Mouse (Mus musculus): ENCODE data around the gene Bcl11a. TPM values are rescaled to one million over a fixed set of nuclear protein-coding genes. Genes with fewer than 3 reads are reported as not detected.

Gene Bcl11a
- total and polyA plus RNA-seq, 3 experiments, result 37.0 to 112 (median 83.8) TPM

DNA sequence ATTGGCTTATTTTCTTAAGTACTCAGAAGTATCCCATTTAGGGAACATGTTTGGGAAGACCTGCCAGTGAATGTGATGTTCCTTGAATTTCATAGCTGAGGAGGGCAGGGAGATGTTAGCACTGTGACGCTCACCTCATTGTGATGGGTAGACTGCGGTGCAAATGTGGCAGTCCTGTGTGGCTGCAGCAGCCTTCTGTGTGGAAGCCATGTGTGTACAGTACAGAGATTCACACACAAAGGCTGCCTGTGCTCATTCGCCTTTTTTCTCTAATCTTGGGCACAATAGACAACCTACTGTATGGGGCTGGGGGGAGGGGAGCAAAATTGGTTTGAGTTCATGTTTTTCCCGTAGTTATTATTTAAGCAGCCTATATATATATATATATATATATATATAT, 6.7 kb downstream of the Bcl11a start:
- H3K4me3 ChIP-seq (ENCODE audit: control insufficient read depth in 1 of 2, insufficient read depth in 1 of 2, low read depth in 2 of 2, low read length in 2 of 2), result peak overlapping the region in 1 of 2 experiments; percentile 10; a peak in 2 of 4 replicates
- peak overlapping the region; percentile 27 for H3K27ac ChIP-seq (ENCODE audit: control insufficient read depth, low read depth, low read length)
- peaks cover 9 to 18% of the 10 kb centered on the region in 2 experiments for H3K4me1 ChIP-seq (ENCODE audit: control insufficient read depth in 1 of 2, insufficient read depth in 2 of 2, low read length in 2 of 2)
- H3K9me3 ChIP-seq (replicated peaks; ENCODE audit: insufficient read depth, low read length), result no peaks in the 10 kb centered on the region
- TF ChIP-seq MAX (IDR thresholded peaks at IDR 0.05; ENCODE audit: low read length) (no peak), TBP (IDR thresholded peaks at IDR 0.05; ENCODE audit: low read depth, low read length) (no peak), NRF1 (IDR thresholded peaks at IDR 0.05; ENCODE audit: insufficient read depth, low read depth, low read length, poor library complexity, severe bottlenecking) (no peak), UBTF (IDR thresholded peaks at IDR 0.05; ENCODE audit: borderline replicate concordance, insufficient read depth, low read depth, low read length) (no peak), BHLHE40 (IDR thresholded peaks at IDR 0.05; ENCODE audit: borderline replicate concordance, low read depth, low read length) (no peak), ZC3H11A (IDR thresholded peaks at IDR 0.05; ENCODE audit: low read depth, low read length) (no peak), ETS1 (IDR thresholded peaks at IDR 0.05; ENCODE audit: low read depth, low read length) (no peak), POLR2A (IDR thresholded peaks at IDR 0.05; ENCODE audit: control insufficient read depth in 1 of 2, insufficient read depth in 1 of 2, low read depth in 1 of 2, low read length in 2 of 2, poor library complexity in 1 of 2) (0 out of 4 replicates have a peak, but pooled peaks of 1 of the 2 experiments have one; percentile 22)
- no peaks in the 10 kb centered on the region for H3K27me3 ChIP-seq (ENCODE audit: control insufficient read depth in 1 of 2, insufficient read depth in 2 of 2, low read length in 2 of 2)
- peaks cover 93% of the 10 kb centered on the region for H3K79me2 ChIP-seq (ENCODE audit: control insufficient read depth, insufficient read depth, low read length, poor library complexity)
- DNase-seq (ENCODE audit: low read depth, low spot score), result peak; percentile 38
- peaks cover 43 to 59% of the 10 kb centered on the region in 2 experiments for H3K36me3 ChIP-seq (ENCODE audit: control insufficient read depth in 1 of 2, insufficient read depth in 2 of 2, low read length in 2 of 2)
- H3K9ac ChIP-seq (ENCODE audit: control insufficient read depth, low read depth, low read length, poor library complexity, severe bottlenecking), result peak overlapping the region; percentile 45; the same call in 1 of the 2 replicates

DNA sequence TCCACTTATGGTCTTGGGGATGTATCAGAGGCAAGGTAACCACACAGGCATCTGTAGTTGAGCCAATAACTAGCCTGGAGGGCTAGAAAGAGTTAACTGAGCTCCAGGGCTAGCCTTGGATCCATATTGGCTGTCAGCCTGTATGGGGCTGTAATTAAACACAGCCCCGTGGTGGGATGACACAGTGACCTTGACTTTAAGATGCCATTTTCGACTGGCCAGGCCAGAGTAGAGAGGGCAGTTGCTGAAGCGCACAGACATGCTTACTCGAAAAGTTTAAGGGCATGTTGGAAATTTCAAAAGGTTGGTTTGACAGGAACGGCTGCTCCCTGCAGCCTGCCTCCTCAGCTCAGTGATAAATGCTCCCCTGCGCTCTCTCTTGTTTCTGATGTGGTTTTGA, 8.1 kb downstream of the Bcl11a start:
- H3K79me2 ChIP-seq (ENCODE audit: control insufficient read depth, insufficient read depth, low read length, poor library complexity), result peaks cover 91% of the 10 kb centered on the region
- peak; percentile 33 for DNase-seq (ENCODE audit: low read depth, low spot score)
- no peak for TF ChIP-seq ZMIZ1 (IDR thresholded peaks at IDR 0.05; ENCODE audit: low read depth, low read length)
- TF ChIP-seq CTCF (IDR thresholded peaks at IDR 0.05 in 2 of 3, conservative IDR thresholded peaks at IDR 0.05 in 1 of 3; ENCODE audit: control insufficient read depth in 1 of 3, insufficient read depth in 1 of 3, low read depth in 2 of 3, low read length in 3 of 3, poor library complexity in 1 of 3, severe bottlenecking in 1 of 3), result no peak
- no peak for TF ChIP-seq GABPA (IDR thresholded peaks at IDR 0.05; ENCODE audit: low read depth, low read length)
- peak; percentile 33; the same call in 1 of the 2 replicates for TF ChIP-seq MXI1 (IDR thresholded peaks at IDR 0.05; ENCODE audit: low read depth, low read length)
- H3K4me3 ChIP-seq (ENCODE audit: control insufficient read depth in 1 of 2, insufficient read depth in 1 of 2, low read depth in 2 of 2, low read length in 2 of 2), result no peak overlapping the region
- H3K4me1 ChIP-seq (ENCODE audit: control insufficient read depth in 1 of 2, insufficient read depth in 2 of 2, low read length in 2 of 2), result peaks cover 9 to 18% of the 10 kb centered on the region in 2 experiments
- no peak overlapping the region for H3K9ac ChIP-seq (ENCODE audit: control insufficient read depth, low read depth, low read length, poor library complexity, severe bottlenecking)
- no peaks in the 10 kb centered on the region for H3K9me3 ChIP-seq (replicated peaks; ENCODE audit: insufficient read depth, low read length)
- no peak overlapping the region for H3K27ac ChIP-seq (ENCODE audit: control insufficient read depth, low read depth, low read length)
- H3K36me3 ChIP-seq (ENCODE audit: control insufficient read depth in 1 of 2, insufficient read depth in 2 of 2, low read length in 2 of 2), result peaks cover 50 to 59% of the 10 kb centered on the region in 2 experiments
- H3K27me3 ChIP-seq (ENCODE audit: control insufficient read depth in 1 of 2, insufficient read depth in 2 of 2, low read length in 2 of 2), result no peaks in the 10 kb centered on the region

DNA sequence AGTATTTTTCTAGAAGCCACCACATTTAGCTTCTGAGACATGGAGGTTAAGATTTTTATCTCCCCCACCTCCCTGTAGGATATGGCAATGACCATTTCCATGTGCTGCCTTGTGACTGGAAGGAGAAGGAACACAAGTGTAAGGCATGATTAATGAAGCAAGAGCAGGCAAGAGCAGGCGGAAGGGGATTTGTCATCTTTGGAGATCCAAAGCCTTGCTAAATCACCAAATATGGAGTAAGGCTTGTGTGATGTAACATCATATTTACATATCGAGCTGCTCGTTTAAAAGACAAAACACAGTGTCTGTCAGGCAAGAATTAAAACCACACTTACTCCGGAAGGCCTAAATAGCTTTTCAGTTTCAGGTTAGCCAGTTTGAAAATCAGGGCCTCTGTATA, 9.2 kb downstream of the Bcl11a start:
- Histone ChIP-seq H3K27me3 (ENCODE audit: control insufficient read depth in 1 of 2, insufficient read depth in 2 of 2, low read length in 2 of 2) (no peaks in the 10 kb centered on the region), H3K36me3 (ENCODE audit: control insufficient read depth in 1 of 2, insufficient read depth in 2 of 2, low read length in 2 of 2) (peaks cover 58 to 65% of the 10 kb centered on the region in 2 experiments), H3K27ac (ENCODE audit: control insufficient read depth, low read depth, low read length) (no peak overlapping the region), H3K79me2 (ENCODE audit: control insufficient read depth, insufficient read depth, low read length, poor library complexity) (peaks cover 89% of the 10 kb centered on the region), H3K9me3 (replicated peaks; ENCODE audit: insufficient read depth, low read length) (no peaks in the 10 kb centered on the region), H3K4me1 (ENCODE audit: control insufficient read depth in 1 of 2, insufficient read depth in 2 of 2, low read length in 2 of 2) (peaks cover 9 to 18% of the 10 kb centered on the region in 2 experiments), H3K9ac (ENCODE audit: control insufficient read depth, low read depth, low read length, poor library complexity, severe bottlenecking) (no peak overlapping the region), H3K4me3 (ENCODE audit: control insufficient read depth in 1 of 2, insufficient read depth in 1 of 2, low read depth in 2 of 2, low read length in 2 of 2) (no peak overlapping the region)
- DNase-seq (ENCODE audit: low read depth, low spot score), result no peak
- TF ChIP-seq TCF12 (IDR thresholded peaks at IDR 0.05; ENCODE audit: low read depth, low read length), result no peak
- 0 out of 2 replicates have a peak, but pooled peaks have one; percentile 10 for TF ChIP-seq POLR2AphosphoS5 (IDR thresholded peaks at IDR 0.05; ENCODE audit: borderline replicate concordance, low read depth, low read length)
- TF ChIP-seq NRF1 (IDR thresholded peaks at IDR 0.05; ENCODE audit: insufficient read depth, low read depth, low read length, poor library complexity, severe bottlenecking), result no peak

All from MEL (cell line).